Mouse (Mus musculus) heart, adult 2 months (tissue): Measurements from ENCODE around the gene Rnase2a. TPM values are rescaled to one million over a fixed set of nuclear protein-coding genes. Genes with fewer than 3 reads are reported as not detected.
"Not testable (repeated sequence)": the region's sequence is repeated elsewhere in the genome, so short reads cannot be mapped to it uniquely, and the experiment has no call there.

Source experiments
- DNase-seq, 2 experiments: peaks; one replicate each; pipeline ENCODE4 v3.0.0; 2021
- H3K27ac ChIP-seq: fragments of 200-600 bp; 2 replicates; pipeline ENCODE4 v1.8.1; 2022
- H3K27me3 ChIP-seq: fragments of 200-500 bp; 2 replicates; pipeline ENCODE4 v1.6.1; 2012; ENCODE audit warnings: mild to moderate bottlenecking, low read length, inconsistent platforms, mixed read lengths; ENCODE audit not compliant: control insufficient read depth, insufficient read depth
- H3K36me3 ChIP-seq: fragments of 200-500 bp; 2 replicates; pipeline ENCODE4 v1.6.1; 2012; ENCODE audit warnings: low read length, inconsistent platforms; ENCODE audit not compliant: control insufficient read depth, insufficient read depth
- H3K4me1 ChIP-seq: fragments of 200-500 bp; 2 replicates; pipeline ENCODE4 v1.6.1; 2011; ENCODE audit warnings: low read length; ENCODE audit not compliant: control insufficient read depth, insufficient read depth
- H3K4me3 ChIP-seq: fragments of 200-600 bp; 2 replicates; pipeline ENCODE4 v1.8.1; 2022
- H3K79me2 ChIP-seq: fragments of 200-500 bp; replicated peaks from 2 replicates; pipeline ENCODE4 v1.6.1; 2012; ENCODE audit warnings: mild to moderate bottlenecking, inconsistent platforms, low read length, moderate library complexity, mixed read lengths; ENCODE audit not compliant: control insufficient read depth, insufficient read depth
- H3K9ac ChIP-seq: fragments of 200-500 bp; 2 replicates; pipeline ENCODE4 v1.6.1; 2012; ENCODE audit warnings: low read depth, mild to moderate bottlenecking, control low read depth, inconsistent platforms, low read length, mixed read lengths
- CTCF ChIP-seq: fragments of 200-600 bp; IDR thresholded peaks from 2 replicates; pipeline ENCODE4 v1.8.1; 2022; ENCODE audit warnings: antibody characterized with exemption, mild to moderate bottlenecking, moderate library complexity
- EP300 ChIP-seq: fragments of 200-500 bp; IDR thresholded peaks from 2 replicates; pipeline ENCODE4 v1.6.1; 2011; ENCODE audit warnings: low read depth, low read length, control low read depth; ENCODE audit not compliant: insufficient read depth
- POLR2A ChIP-seq: fragments of 200-500 bp; IDR thresholded peaks from 2 replicates; pipeline ENCODE4 v1.6.1; 2011; ENCODE audit warnings: mild to moderate bottlenecking, low read depth, low read length, control low read depth; ENCODE audit not compliant: insufficient read depth
- WGBS: fragments of 180-500 bp; shearing (Covaris S2); methylation state at CpG from one replicate; pipeline ENCODE4 v1.1.7; 2018; 5-methylcytosine and 5-hydroxymethylcytosine counted together
- intact Hi-C: fragments of 180-260 bp; cut with DNase I; formaldehyde crosslinking; loops from one replicate; pipeline ENCODE4 v1.15.1; 2025
- long read RNA-seq: library from polyadenylated mRNA; stranded (forward); transcript quantifications from one replicate; pipeline ENCODE4 v2.0.0, GENCODE M21; 2021
- polyA plus RNA-seq: library from polyadenylated mRNA; depleted of rRNA; stranded (reverse); fragments of >200 nt; gene quantifications from 2 replicates; pipeline ENCODE4 v1.2.3, GENCODE M21; 2012; rRNA removed
- total RNA-seq, 2 experiments: library from RNA; stranded (reverse); gene quantifications; 2 replicates each; pipeline ENCODE4 v1.2.3; 2021

The Rnase2a gene
- total RNA-seq (under 1 TPM; 0.57 to 0.89 TPM), polyA plus RNA-seq (not detected in 2 replicates)
- long read RNA-seq, partial matches to known transcripts: 0 of 1 reads
- long read RNA-seq, other reads (novel, unspliced or antisense): 0 of 1 reads

DNA sequence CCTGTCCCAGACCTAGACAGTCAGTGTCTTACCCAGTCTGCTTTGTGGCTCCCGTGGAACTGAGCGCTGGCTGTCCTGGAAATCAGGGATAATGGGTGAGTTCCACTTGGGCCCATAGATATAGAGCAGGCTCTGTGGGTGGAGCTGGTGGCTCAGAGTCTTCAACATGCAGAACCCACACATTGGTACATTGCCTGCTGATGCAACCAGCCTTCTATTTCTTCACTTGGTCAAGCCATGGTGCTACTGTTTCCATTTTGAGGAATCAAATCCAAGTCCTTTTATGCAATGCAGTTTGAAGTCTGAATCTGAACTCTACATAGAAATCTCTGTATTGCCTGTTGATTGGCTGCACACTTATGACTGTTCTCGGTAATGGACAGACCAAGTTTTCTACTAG, at the start of gene Rnase2a:
TSS of gene Rnase2a (minus strand) at position 72 of the 400 bp plus-strand sequence.
- 89% methylated on average over 3 of the region's 3 CpGs for WGBS
- Histone ChIP-seq H3K9ac (no peak within 1 kb of the TSS), H3K4me3 (no peak within 1 kb of the TSS), H3K36me3 (no peaks in the 10 kb centered on the region), H3K4me1 (no peaks in the 10 kb centered on the region), H3K27ac (no peak within 1 kb of the TSS), H3K79me2 (no peaks in the 10 kb centered on the region), H3K27me3 (no peaks in the 10 kb centered on the region)
- TF ChIP-seq CTCF (no peak), POLR2A (no peak), EP300 (no peak)
- intact Hi-C loops: loop anchor here (10.0 kb wide), 1 partner anchor 589 kb away; no protein-coding TSS in a partner anchor
- no peak for DNase-seq

DNA sequence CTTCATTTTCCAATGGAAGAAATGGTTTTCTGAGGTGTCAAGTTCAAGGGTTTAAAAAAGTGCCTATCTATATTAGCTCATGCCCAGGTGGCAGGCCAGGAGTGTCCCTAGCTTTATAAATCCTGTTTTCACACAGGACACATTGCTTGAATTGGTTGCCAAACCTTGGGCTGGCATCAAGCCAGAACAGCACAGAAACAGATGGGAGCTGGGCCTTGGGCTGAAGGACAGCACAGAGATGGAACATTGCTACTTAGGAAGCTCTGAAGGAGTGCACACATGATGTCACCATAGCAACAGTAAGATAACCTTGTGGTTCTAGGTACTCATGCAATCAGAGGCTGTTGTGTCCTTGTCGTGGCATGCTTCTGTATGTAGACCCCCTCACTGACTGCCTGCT, 35.6 kb upstream of the Rnase2a start:
- WGBS: 50% methylated on average over 1 of the region's 1 CpGs
- Histone ChIP-seq H3K36me3 (no peaks in the 10 kb centered on the region), H3K4me1 (no peaks in the 10 kb centered on the region), H3K9ac (no peak overlapping the region), H3K4me3 (no peak overlapping the region), H3K27me3 (no peaks in the 10 kb centered on the region), H3K27ac (no peak overlapping the region), H3K79me2 (no peaks in the 10 kb centered on the region)
- no peak for TF ChIP-seq EP300
- no peak for TF ChIP-seq CTCF
- no peak for TF ChIP-seq POLR2A
- intact Hi-C loops: no loop called here
- DNase-seq: no peak

DNA sequence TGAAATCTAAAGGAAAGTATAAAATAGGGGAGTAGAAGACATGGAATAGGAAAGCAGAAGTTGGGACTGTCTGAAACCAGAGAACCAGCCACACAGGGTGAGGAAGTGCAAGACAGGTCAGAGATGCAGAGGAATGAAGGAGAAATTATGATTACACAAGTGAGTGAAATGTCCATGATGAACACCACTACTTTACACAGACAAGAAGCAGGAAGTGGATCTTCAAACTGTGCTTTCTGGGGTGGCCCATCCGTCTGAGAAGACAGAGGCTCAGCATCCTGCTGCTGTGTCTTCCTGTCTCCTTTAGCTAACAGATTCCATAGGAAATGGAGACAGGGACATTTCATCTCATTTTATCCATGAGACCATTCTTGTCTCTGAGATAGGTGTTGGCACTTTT, 22.6 kb upstream of the Rnase2a start:
- H3K79me2 ChIP-seq, H3K27me3 ChIP-seq, H3K4me1 ChIP-seq, intact Hi-C loops, H3K9ac ChIP-seq, DNase-seq, H3K36me3 ChIP-seq, H3K4me3 ChIP-seq, H3K27ac ChIP-seq: not testable (repeated sequence)
- 42% methylated on average over 1 of the region's 1 CpGs for WGBS

DNA sequence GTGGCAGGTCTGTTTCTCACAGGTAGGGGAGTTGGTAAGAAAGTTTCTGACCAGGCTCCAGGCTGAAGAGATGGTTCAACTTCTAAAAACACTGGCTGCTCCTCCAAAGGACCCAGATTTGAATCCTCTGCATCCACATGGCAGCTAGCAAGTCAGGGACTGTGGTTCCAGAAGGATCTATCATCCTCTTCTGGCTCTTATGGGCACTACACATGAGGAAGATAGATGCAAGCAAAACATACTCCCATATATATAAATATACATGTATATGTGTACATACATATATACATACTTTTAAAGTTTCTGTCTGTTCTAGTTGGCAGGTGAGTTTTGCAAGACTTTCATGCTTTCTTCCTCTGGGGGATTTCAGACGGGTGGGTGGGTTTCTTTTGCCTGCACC, 12.8 kb upstream of the Rnase2a start:
- Histone ChIP-seq H3K4me3 (no peak overlapping the region), H3K4me1 (peaks cover 2% of the 10 kb centered on the region), H3K27ac (no peak overlapping the region), H3K9ac (no peak overlapping the region), H3K36me3 (no peaks in the 10 kb centered on the region), H3K27me3 (no peaks in the 10 kb centered on the region), H3K79me2 (no peaks in the 10 kb centered on the region)
- DNase-seq: no peak
- intact Hi-C loops: loop anchor here (5.0 to 10.0 kb wide), 2 partner anchors 166 to 464 kb away; partner anchors contain the start of genes Ccnb1ip1 and Parp2
- 54% methylated on average over 1 of the region's 1 CpGs for WGBS
- TF ChIP-seq CTCF (peak; percentile 55), POLR2A (no peak), EP300 (no peak)

DNA sequence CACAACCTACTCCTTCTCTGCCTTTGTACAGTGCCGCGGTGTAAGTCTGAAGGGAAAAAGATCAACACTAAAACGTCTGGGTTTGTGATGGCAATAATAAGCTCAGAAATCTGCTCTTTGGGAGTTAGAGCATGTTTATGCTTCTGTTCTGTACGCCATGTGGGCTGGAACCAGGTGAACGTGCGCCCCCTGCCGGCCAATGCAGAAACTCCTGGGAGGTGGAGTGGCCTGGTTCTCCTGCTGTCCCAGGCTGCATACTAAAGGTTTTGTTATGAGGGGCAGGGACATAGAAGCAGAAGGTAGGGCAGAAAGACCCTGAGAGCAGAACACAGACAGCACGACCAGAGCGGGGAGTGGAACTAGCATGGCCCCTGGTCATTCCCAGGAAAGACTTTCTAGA, 10.2 kb upstream of the Rnase2a start:
- intact Hi-C loops: loop anchor here (2.0 to 10.0 kb wide), 3 partner anchors 89 to 461 kb away; partner anchors contain the start of genes Ccnb1ip1 and Parp2
- Histone ChIP-seq H3K79me2 (no peaks in the 10 kb centered on the region), H3K27ac (peak overlapping the region; percentile 51), H3K4me1 (peaks cover 2% of the 10 kb centered on the region), H3K9ac (peak overlapping the region; percentile 64; the same call in 1 of the 2 replicates), H3K4me3 (no peak overlapping the region), H3K27me3 (no peaks in the 10 kb centered on the region), H3K36me3 (no peaks in the 10 kb centered on the region)
- TF ChIP-seq POLR2A: no peak
- peak; percentile 86 for TF ChIP-seq CTCF
- TF ChIP-seq EP300: peak; percentile 55; the same call in 1 of the 2 replicates
- peak; percentile 75 to 82 for DNase-seq
- WGBS: 3% methylated on average over 9 of the region's 9 CpGs

DNA sequence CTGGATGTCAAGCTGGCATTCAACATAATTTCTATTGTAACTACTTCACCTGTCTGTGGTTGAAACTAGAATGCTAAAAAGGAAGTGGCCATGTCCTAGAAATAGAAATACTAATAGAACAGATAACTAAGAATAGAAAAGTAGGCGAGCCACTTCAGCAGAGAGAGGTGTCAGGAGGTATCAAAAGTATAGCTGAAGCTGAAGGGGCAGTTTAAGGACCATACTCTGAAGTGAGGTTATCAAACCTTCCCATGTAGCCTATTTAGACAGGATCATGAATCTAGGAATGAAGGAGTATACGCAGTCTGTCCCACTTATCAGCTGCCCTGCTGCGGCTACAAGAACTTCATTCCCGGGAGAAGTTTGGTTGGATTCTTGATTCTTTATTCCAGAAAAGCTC, 9.8 kb upstream of the Rnase2a start:
- DNase-seq: no peak
- H3K4me3 ChIP-seq: no peak overlapping the region

More for the DNA sequence above, 9.8 kb upstream of the Rnase2a start:
- 9% methylated on average over 4 of the region's 4 CpGs for WGBS
- Histone ChIP-seq H3K9ac (peak overlapping the region; percentile 64; the same call in 1 of the 2 replicates), H3K36me3 (no peaks in the 10 kb centered on the region), H3K4me1 (peaks cover 2% of the 10 kb centered on the region), H3K79me2 (no peaks in the 10 kb centered on the region), H3K27ac (peak overlapping the region; percentile 51), H3K27me3 (no peaks in the 10 kb centered on the region)
- intact Hi-C loops: loop anchor here (2.0 to 10.0 kb wide), 3 partner anchors 89 to 461 kb away; partner anchors contain the start of genes Ccnb1ip1 and Parp2
- TF ChIP-seq EP300 (no peak), CTCF (no peak), POLR2A (no peak)
